In the genomic region with DNA sequence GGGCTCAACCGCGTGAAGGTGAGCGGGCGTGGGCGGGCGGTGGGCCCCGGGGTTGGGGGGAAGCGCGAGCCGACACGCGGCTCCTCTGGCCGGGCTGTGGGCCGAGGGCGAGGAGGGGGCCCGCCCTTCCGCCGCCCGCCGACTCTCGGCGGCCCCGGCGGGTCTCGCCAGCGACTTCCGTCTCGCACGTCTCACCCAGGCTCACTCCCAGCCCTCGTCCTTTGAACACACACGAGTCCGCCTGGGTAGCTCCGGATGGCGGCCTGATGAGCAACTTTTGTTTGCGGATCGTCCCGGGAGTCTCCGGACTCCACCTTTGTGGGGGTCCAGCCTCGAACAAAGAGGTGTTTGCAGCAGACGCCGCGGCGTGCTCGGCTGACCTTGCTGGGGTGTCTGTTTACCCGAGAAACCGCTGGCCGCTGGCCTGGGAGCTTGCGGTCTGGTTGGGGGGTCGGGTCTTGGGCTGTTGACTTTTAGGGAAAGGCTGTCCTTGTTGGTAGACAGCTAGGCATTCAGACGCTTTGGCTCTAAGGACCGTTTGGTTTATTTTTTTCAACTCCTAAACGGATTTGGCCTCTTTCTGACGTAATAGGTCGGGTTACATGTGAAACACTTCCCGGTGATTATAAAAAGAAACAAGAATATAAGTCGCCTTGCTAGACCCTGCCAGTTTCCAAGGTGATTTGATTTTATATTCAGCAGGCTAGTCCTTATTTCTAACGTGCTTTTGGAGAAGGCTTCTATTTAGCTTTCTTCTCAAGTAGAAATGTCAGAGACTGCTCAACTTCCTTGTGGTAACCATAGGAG, we compare ENCODE assay signal across 1 mouse cellular context.
A peak's percentile ranks its signal among the peaks of the same experiment; 100 is the strongest.
TF ChIP-seq lines count a peak whose summit lies in the region.

No protein-coding gene starts in this region.

TF ChIP-seq in myocyte, 11 proteins besides CTCF, POLR2A, EP300 and RAD21:
- TF ChIP-seq MYOG (IDR thresholded peaks at IDR 0.05; ENCODE audit: control insufficient read depth in 1 of 3, insufficient read depth in 1 of 3, insufficient read length in 2 of 3, low read depth in 2 of 3) (peak in 1 of 3 experiments; percentile 6), USF1 (IDR thresholded peaks at IDR 0.05; ENCODE audit: low read depth) (no peak), MAX (IDR thresholded peaks at IDR 0.05; ENCODE audit: low read depth) (no peak), CEBPB (IDR thresholded peaks at IDR 0.05; ENCODE audit: insufficient read depth, poor library complexity, severe bottlenecking) (peak; percentile 88), POLR2AphosphoS2 (IDR thresholded peaks at IDR 0.05; ENCODE audit: insufficient read length, low read depth) (peak; percentile 20)
